In the genomic region with DNA sequence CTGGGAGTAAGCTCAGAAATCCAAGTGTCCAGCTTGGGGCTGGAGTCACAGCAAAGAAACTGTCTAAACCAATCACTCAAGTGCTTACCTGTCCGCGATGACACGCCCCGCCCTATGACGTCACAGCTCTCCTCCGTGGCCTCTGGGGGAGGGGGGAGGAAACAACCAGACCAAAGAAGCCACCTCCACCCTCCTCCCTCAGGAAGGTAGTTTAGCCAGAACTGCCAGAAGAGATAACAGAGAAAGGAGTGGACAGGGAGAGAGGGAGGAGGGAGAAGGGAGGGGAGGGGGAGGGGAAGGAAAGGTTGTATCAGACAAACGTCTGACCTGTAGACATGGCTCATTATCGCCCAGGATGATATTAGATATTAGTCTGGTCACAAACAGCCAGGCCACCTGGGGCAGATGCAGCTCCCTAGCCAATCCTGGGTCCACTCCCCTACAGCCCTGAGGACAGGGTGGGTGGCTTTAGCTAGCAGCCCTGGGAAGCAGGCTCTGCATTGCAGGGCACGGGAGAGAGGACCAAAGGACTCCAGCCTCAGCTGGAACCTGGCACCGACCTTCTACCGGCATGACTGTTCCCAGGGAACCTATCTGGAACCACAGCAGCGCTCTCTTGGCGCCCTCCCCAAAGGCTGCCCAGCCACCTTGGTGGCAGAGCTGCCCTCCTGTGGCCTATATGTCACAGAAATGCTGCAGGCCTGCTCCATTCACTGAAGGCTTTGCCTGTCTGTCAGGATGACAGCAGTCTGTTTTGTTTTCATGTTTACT, we compare ENCODE assay signal across 8 mouse cellular contexts. TPM values are rescaled to one million over a fixed set of nuclear protein-coding genes. Genes with fewer than 3 reads are reported as not detected.
DNase-seq lines count a peak whose midpoint lies in the region; ATAC-seq lines count a peak whose summit lies in the region.

No protein-coding gene starts in this region.

- peak; percentile 22 for DNase-seq in adrenal gland, adult 2 months
- DNase-seq in adrenal gland, adult 18-20 months (ENCODE audit: low spot score in 2 of 2) = no peak
- peak; percentile 25 for DNase-seq in cerebellum, adult 8-10 months
- peak; percentile 74 for DNase-seq in lung, postnatal 25 days (ENCODE audit: low spot score)
- peak; percentile 90 for DNase-seq in urinary bladder, postnatal 14 days (ENCODE audit: low spot score)

- H3K9ac ChIP-seq in heart, embryonic 12.5 days = no peak overlapping the region
- no peak overlapping the region for H3K9ac ChIP-seq in kidney, embryonic 16.5 days (replicated peaks; ENCODE audit: low read length)

- WGBS in heart, embryonic 12.5 days = 14% methylated on average over 13 of the region's 13 CpGs
- WGBS in kidney, embryonic 16.5 days = 10% methylated on average over 13 of the region's 13 CpGs

- peaks cover 13% of the 10 kb centered on the region for H3K4me1 ChIP-seq in heart, embryonic 12.5 days (replicated peaks)
- H3K4me1 ChIP-seq in kidney, embryonic 16.5 days (ENCODE audit: insufficient read depth, low read length) = peaks cover 2% of the 10 kb centered on the region; the same call in 1 of the 2 replicates

- ATAC-seq in heart, embryonic 12.5 days (ENCODE audit: insufficient number of reproducible peaks, low FRiP score) = peak; percentile 72; the same call in 1 of the 2 replicates
- peak; percentile 74; the same call in 1 of the 2 replicates for ATAC-seq in kidney, embryonic 16.5 days (ENCODE audit: low FRiP score, low TSS enrichment)
- no peak for ATAC-seq in inflammation-experienced regulatory T-cells, adult 6 months

- H3K9me3 ChIP-seq in heart, embryonic 12.5 days (replicated peaks) = no peaks in the 10 kb centered on the region
- H3K9me3 ChIP-seq in kidney, embryonic 16.5 days (ENCODE audit: low read length) = no peaks in the 10 kb centered on the region

- peak overlapping the region; percentile 11; the same call in 1 of the 2 replicates for H3K4me3 ChIP-seq in heart, embryonic 12.5 days
- 0 out of 2 replicates have a peak overlapping the region, but pooled peaks have one; percentile 10 for H3K4me3 ChIP-seq in kidney, embryonic 16.5 days (ENCODE audit: low read length)

- peak overlapping the region; percentile 50 for H3K4me2 ChIP-seq in heart, embryonic 12.5 days
- peak overlapping the region; percentile 38 for H3K4me2 ChIP-seq in kidney, embryonic 16.5 days (replicated peaks; ENCODE audit: low read depth, low read length)

- no peak overlapping the region for H3K27ac ChIP-seq in heart, embryonic 12.5 days (ENCODE audit: poor library complexity, severe bottlenecking)
- 0 out of 2 replicates have a peak overlapping the region, but pooled peaks have one; percentile 30 for H3K27ac ChIP-seq in kidney, embryonic 16.5 days (ENCODE audit: low read length)

- H3K36me3 ChIP-seq in heart, embryonic 12.5 days = no peaks in the 10 kb centered on the region
- H3K36me3 ChIP-seq in kidney, embryonic 16.5 days (ENCODE audit: insufficient read depth, low read length) = no peaks in the 10 kb centered on the region

- no peaks in the 10 kb centered on the region for H3K27me3 ChIP-seq in heart, embryonic 12.5 days (replicated peaks)
- no peaks in the 10 kb centered on the region for H3K27me3 ChIP-seq in kidney, embryonic 16.5 days (ENCODE audit: insufficient read depth, low read length)

RNA-seq across cellular contexts. Expression of a gene that starts 20.2 kb away (rescaled TPM):
- under 1 TPM; 0.38 to 0.55 TPM for total RNA-seq in adrenal gland, adult 2 months (2021)
- polyA plus RNA-seq in adrenal gland, adult 2 months (2012; rRNA removed) = not detected in 2 replicates
- under 1 TPM in 1 of 2 experiments, not detected in 1; 0.42 TPM for total RNA-seq in adrenal gland, adult 18-20 months (2021)
- 0.08 and 0.34 TPM in 2 replicates for polyA plus RNA-seq in heart, embryonic 12.5 days (2016; fragmentation: Nextera tagmentation; extraction: Ambion mirVana)
- polyA plus RNA-seq in kidney, embryonic 16.5 days (2015; fragmentation: Nextera tagmentation; extraction: Ambion mirVana) = 0.45 and 0.62 TPM in 2 replicates
- polyA plus RNA-seq in inflammation-experienced regulatory T-cells, adult 6 months (2017; shearing (Covaris generic)) = not detected

RNA-seq across cellular contexts. Expression of a gene that starts 33.6 kb away (rescaled TPM):
- total RNA-seq in adrenal gland, adult 2 months (2021) = 1 to 10 TPM in 1 of 2 experiments, under 1 TPM in 1; 0.93 to 2.3 TPM
- polyA plus RNA-seq in adrenal gland, adult 2 months (2012; rRNA removed) = 1.1 and 1.2 TPM in 2 replicates
- total RNA-seq in adrenal gland, adult 18-20 months (2021) = 1 to 10 TPM; 1.0 to 2.9 TPM
- polyA plus RNA-seq in heart, embryonic 12.5 days (2016; fragmentation: Nextera tagmentation; extraction: Ambion mirVana) = 0.11 TPM in 1 of 2 replicates, not detected in the other
- polyA plus RNA-seq in kidney, embryonic 16.5 days (2015; fragmentation: Nextera tagmentation; extraction: Ambion mirVana) = 0.04 and 0.14 TPM in 2 replicates
- polyA plus RNA-seq in inflammation-experienced regulatory T-cells, adult 6 months (2017; shearing (Covaris generic)) = under 1 TPM in 1 of 3 experiments, not detected in 2; 0.06 TPM

RNA-seq across cellular contexts. Expression of a gene that starts 42.1 kb away (rescaled TPM):
- 10 to 100 TPM in 1 of 2 experiments, 1 to 10 TPM in 1; 8.5 to 13.1 TPM for total RNA-seq in adrenal gland, adult 2 months (2021)
- polyA plus RNA-seq in adrenal gland, adult 2 months (2012; rRNA removed) = 3.4 and 4.0 TPM in 2 replicates
- total RNA-seq in adrenal gland, adult 18-20 months (2021) = 10 to 100 TPM in 1 of 2 experiments, 1 to 10 TPM in 1; 7.4 to 13.2 TPM
- polyA plus RNA-seq in heart, embryonic 12.5 days (2016; fragmentation: Nextera tagmentation; extraction: Ambion mirVana) = 1.3 and 1.7 TPM in 2 replicates
- 1.6 and 1.8 TPM in 2 replicates for polyA plus RNA-seq in kidney, embryonic 16.5 days (2015; fragmentation: Nextera tagmentation; extraction: Ambion mirVana)
- 1 to 10 TPM; 1.7 to 2.6 (median 2.0) TPM for polyA plus RNA-seq in inflammation-experienced regulatory T-cells, adult 6 months (2017; shearing (Covaris generic))

Comparison
In these comparisons a context has a peak if more than half of its experiments do, and no peak if none do; other contexts are left out.
1. DNase-seq: peak in adrenal gland, adult 2 months (single experiment), cerebellum, adult 8-10 months (single experiment), lung, postnatal 25 days (single experiment) and urinary bladder, postnatal 14 days (single experiment); none in adrenal gland, adult 18-20 months (0 of 2).